Comparison of ENCODE assay signal across 14 mouse cellular contexts in genomic region chr9:114888856-114889407, GRCm38 (mm10). TPM values are rescaled to one million over a fixed set of nuclear protein-coding genes. Genes with fewer than 3 reads are reported as not detected.
A peak's percentile ranks its signal among the peaks of the same experiment; 100 is the strongest.
DNase-seq lines count a peak whose midpoint lies in the region; ATAC-seq and TF ChIP-seq lines count a peak whose summit lies in the region.
"Had no signal": no experiment of that assay in that cellular context is flagged by ENCODE, and none has a peak within 500 bp of the region (broad histone marks: within the 10 kb centered on the region; RNA-seq: fewer than 3 reads in every experiment).

No protein-coding gene starts in this region.

- no peak overlapping the region for H3K9ac ChIP-seq in liver, embryonic 11.5 days (ENCODE audit: low read depth, low read length)
- no peak overlapping the region for H3K9ac ChIP-seq in liver, embryonic 12.5 days
- H3K9ac ChIP-seq in CH12.LX (ENCODE audit: insufficient read depth, low read depth): no peak overlapping the region
- H3K9ac ChIP-seq: heart, embryonic 15.5 days; hindbrain, embryonic 14.5 days; neural tube, embryonic 15.5 days had no signal

- peak; percentile 26 to 39; a peak in 3 of 4 replicates for TF ChIP-seq CTCF in CH12.LX (conservative IDR thresholded peaks at IDR 0.05 in 1 of 2, IDR thresholded peaks at IDR 0.05 in 1 of 2; ENCODE audit: low read depth in 2 of 2, low read length in 2 of 2)
- TF ChIP-seq CTCF in Patski (IDR thresholded peaks at IDR 0.05): peak; percentile 55

- no peak for DNase-seq in liver, embryonic 11.5 days (ENCODE audit: low spot score)
- no peak for DNase-seq in CH12.LX (ENCODE audit: extremely low read depth)
- DNase-seq in Patski (ENCODE audit: low read depth, low spot score): no peak
- peak; percentile 12 for DNase-seq in splenic B cell, adult 2 months (ENCODE audit: low read depth, low spot score)
- no peak for DNase-seq in yolk sac, embryonic 10.5 days (ENCODE audit: low spot score)
- no peak for DNase-seq in cerebellum, postnatal 25 days
- DNase-seq: cerebellum, adult 9-11 months; layer of hippocampus, adult 9-11 months; left cerebral cortex, postnatal 4 days had no signal

- no peak overlapping the region for H3K4me2 ChIP-seq in liver, embryonic 11.5 days
- H3K4me2 ChIP-seq in liver, embryonic 12.5 days: no peak overlapping the region
- no peak overlapping the region for H3K4me2 ChIP-seq in CH12.LX (ENCODE audit: insufficient read depth, low read depth, poor library complexity, severe bottlenecking)
- H3K4me2 ChIP-seq: heart, embryonic 15.5 days; hindbrain, embryonic 14.5 days; neural tube, embryonic 15.5 days had no signal

- H3K27ac ChIP-seq in liver, embryonic 11.5 days (ENCODE audit: low read depth, low read length): no peak overlapping the region
- no peak overlapping the region for H3K27ac ChIP-seq in liver, embryonic 12.5 days
- no peak overlapping the region for H3K27ac ChIP-seq in CH12.LX (ENCODE audit: insufficient read depth, low read depth)
- H3K27ac ChIP-seq: heart, embryonic 15.5 days; hindbrain, embryonic 14.5 days; neural tube, embryonic 15.5 days had no signal

- POLR2A ChIA-PET in Patski (lab: Charles Lee): no interaction called here

- no peak for TF ChIP-seq RAD21 in CH12.LX (IDR thresholded peaks at IDR 0.05; ENCODE audit: low read depth, low read length)

- H3K36me3 ChIP-seq in liver, embryonic 11.5 days (ENCODE audit: control insufficient read depth, insufficient read depth, low read length): no peaks in the 10 kb centered on the region
- H3K36me3 ChIP-seq in liver, embryonic 12.5 days: no peaks in the 10 kb centered on the region
- H3K36me3 ChIP-seq in CH12.LX (replicated peaks in 1 of 2; ENCODE audit: control insufficient read depth in 1 of 2, insufficient read depth in 1 of 2, low read length in 1 of 2): no peaks in the 10 kb centered on the region
- H3K36me3 ChIP-seq in splenic B cell, adult 2 months (ENCODE audit: control insufficient read depth, insufficient read depth, low read length, poor library complexity, severe bottlenecking): no peaks in the 10 kb centered on the region
- H3K36me3 ChIP-seq: heart, embryonic 15.5 days; neural tube, embryonic 15.5 days had no signal

- no peaks in the 10 kb centered on the region for H3K79me2 ChIP-seq in CH12.LX (replicated peaks; ENCODE audit: control insufficient read depth, extremely low read depth, insufficient read depth, poor library complexity, severe bottlenecking)

- no peaks in the 10 kb centered on the region for H3K9me3 ChIP-seq in liver, embryonic 11.5 days (ENCODE audit: control insufficient read depth, low read length)
- H3K9me3 ChIP-seq in liver, embryonic 12.5 days (replicated peaks): no peaks in the 10 kb centered on the region; the same call in 1 of the 2 replicates
- H3K9me3 ChIP-seq in CH12.LX (replicated peaks; ENCODE audit: low read length): peaks cover 3% of the 10 kb centered on the region
- H3K9me3 ChIP-seq: heart, embryonic 15.5 days; neural tube, embryonic 15.5 days had no signal

- in situ Hi-C loops in CH12.LX (cut with MboI; ENCODE audit: low pct_ligation_motif_present, low pct_unique_long_range_greater_than_20kb, low sequenced_read_pairs): loop anchor here (10.0 kb wide), 1 partner anchor 74 kb away; no protein-coding TSS in a partner anchor
- in situ Hi-C loops in Patski (cut with MboI; ENCODE audit: low pct_unique_long_range_greater_than_20kb): no loop called here

- dilution Hi-C loops in CH12.LX (cut with MboI; ENCODE audit: extremely low pct_ligation_motif_present, extremely low pct_unique_long_range_greater_than_20kb, low sequenced_read_pairs): no loop called here

- CTCF ChIA-PET in Patski (lab: Charles Lee): interaction anchor here (0.7 to 1.6 kb wide), 5 partner anchors 36 to 136 kb away, joined by 3 to 8 read pairs (median 5); no protein-coding TSS in a partner anchor

- 0 out of 2 replicates have a peak, but pooled peaks have one; percentile 7 for ATAC-seq in liver, embryonic 11.5 days (replicated peaks; ENCODE audit: low FRiP score)
- no peak for ATAC-seq in liver, embryonic 12.5 days
- no peak for ATAC-seq in Patski

- TF ChIP-seq EP300 in CH12.LX (IDR thresholded peaks at IDR 0.05; ENCODE audit: low read length): no peak

- H3K4me3 ChIP-seq in liver, embryonic 11.5 days (ENCODE audit: low read depth, low read length): no peak overlapping the region
- H3K4me3 ChIP-seq in liver, embryonic 12.5 days: no peak overlapping the region
- no peak overlapping the region for H3K4me3 ChIP-seq in CH12.LX (replicated peaks in 1 of 3; ENCODE audit: low read depth in 2 of 3, low read length in 2 of 3, poor library complexity in 1 of 3)
- H3K4me3 ChIP-seq: heart, embryonic 15.5 days; neural tube, embryonic 15.5 days had no signal

- WGBS in liver, embryonic 11.5 days: 79% methylated on average over 5 of the region's 5 CpGs
- WGBS in liver, embryonic 12.5 days (ENCODE audit: insufficient replicate concordance): 57% methylated on average over 5 of the region's 5 CpGs

- no peaks in the 10 kb centered on the region for H3K27me3 ChIP-seq in liver, embryonic 11.5 days (replicated peaks; ENCODE audit: control insufficient read depth, insufficient read depth, low read length)
- H3K27me3 ChIP-seq in liver, embryonic 12.5 days (replicated peaks): no peaks in the 10 kb centered on the region
- H3K27me3 ChIP-seq in CH12.LX (replicated peaks): no peaks in the 10 kb centered on the region
- H3K27me3 ChIP-seq in Patski: no peaks in the 10 kb centered on the region
- no peaks in the 10 kb centered on the region for H3K27me3 ChIP-seq in splenic B cell, adult 2 months (ENCODE audit: control insufficient read depth, insufficient read depth, low read length, poor library complexity, severe bottlenecking)
- H3K27me3 ChIP-seq: heart, embryonic 15.5 days; neural tube, embryonic 15.5 days had no signal

- no peaks in the 10 kb centered on the region for H3K4me1 ChIP-seq in liver, embryonic 11.5 days (replicated peaks; ENCODE audit: control insufficient read depth, insufficient read depth, low read length)
- H3K4me1 ChIP-seq in liver, embryonic 12.5 days: no peaks in the 10 kb centered on the region
- H3K4me1 ChIP-seq in CH12.LX (ENCODE audit: control insufficient read depth in 1 of 2, insufficient read depth in 2 of 2): no peaks in the 10 kb centered on the region
- H3K4me1 ChIP-seq: heart, embryonic 15.5 days had no signal

- no peak for TF ChIP-seq POLR2A in CH12.LX (IDR thresholded peaks at IDR 0.05; ENCODE audit: low read depth, low read length)

TF ChIP-seq in CH12.LX, 34 proteins besides CTCF, POLR2A, EP300 and RAD21:
- TF ChIP-seq ZC3H11A (IDR thresholded peaks at IDR 0.05; ENCODE audit: low read depth, low read length) (no peak), PAX5 (IDR thresholded peaks at IDR 0.05; ENCODE audit: low read length) (no peak), TCF12 (IDR thresholded peaks at IDR 0.05; ENCODE audit: low read depth, low read length) (no peak), SIN3A (IDR thresholded peaks at IDR 0.05; ENCODE audit: low read length) (no peak), MAZ (IDR thresholded peaks at IDR 0.05; ENCODE audit: low read depth, low read length) (no peak), TBP (conservative IDR thresholded peaks at IDR 0.05; ENCODE audit: low read depth, low read length) (no peak), ELF1 (IDR thresholded peaks at IDR 0.05; ENCODE audit: low read depth, low read length) (no peak), MYC (IDR thresholded peaks at IDR 0.05; ENCODE audit: low read depth, low read length) (no peak), ZKSCAN1 (IDR thresholded peaks at IDR 0.05; ENCODE audit: borderline replicate concordance, low read depth, low read length) (no peak), NRF1 (IDR thresholded peaks at IDR 0.05; ENCODE audit: low read depth, low read length) (no peak), USF1 (IDR thresholded peaks at IDR 0.05; ENCODE audit: low read depth, low read length) (no peak), JUND (conservative IDR thresholded peaks at IDR 0.05; ENCODE audit: low read depth, low read length) (no peak)

RNA-seq across cellular contexts. Expression of gene Gpd1l, which starts 44.9 kb away (rescaled TPM):
- polyA plus RNA-seq in liver, embryonic 11.5 days (2014; fragmentation: Nextera tagmentation; extraction: Ambion mirVana): 18.2 TPM in 2 replicates
- 10.5 and 10.9 TPM in 2 replicates for polyA plus RNA-seq in liver, embryonic 12.5 days (2016; fragmentation: Nextera tagmentation; extraction: Ambion mirVana)
- 4.6 and 5.2 TPM in 2 replicates for total RNA-seq in CH12.LX (2012; rRNA removed)
- 7.1 and 7.4 TPM in 2 replicates for total RNA-seq in CH12.LX (2014; rRNA removed)
- polyA plus RNA-seq in CH12.LX (2012; ENCODE audit: insufficient read length, low read depth): 5.8 and 5.9 TPM in 2 replicates
- polyA plus RNA-seq in Patski (2021): 69.0 TPM

RNA-seq across cellular contexts. Expression of gene Cmtm8, which starts 45.0 kb away (rescaled TPM):
- polyA plus RNA-seq in liver, embryonic 11.5 days (2014; fragmentation: Nextera tagmentation; extraction: Ambion mirVana): 21.2 and 24.8 TPM in 2 replicates
- 17.9 and 18.2 TPM in 2 replicates for polyA plus RNA-seq in liver, embryonic 12.5 days (2016; fragmentation: Nextera tagmentation; extraction: Ambion mirVana)
- total RNA-seq in CH12.LX (2012; rRNA removed) (1.8 and 2.7 TPM in 2 replicates), CH12.LX (2014; rRNA removed) (1.4 and 1.6 TPM in 2 replicates)
- polyA plus RNA-seq in CH12.LX (2012; ENCODE audit: insufficient read length, low read depth) (4.1 and 4.4 TPM in 2 replicates), Patski (2021) (56.0 TPM)
- total RNA-seq: monocyte, adult 5-6 weeks had no signal
